Mouse (Mus musculus) fibroblast of lung, adult 2 months (primary cell): ENCODE data around the gene B230217C12Rik.
"Not testable (repeated sequence)": the region's sequence is repeated elsewhere in the genome, so short reads cannot be mapped to it uniquely, and the experiment has no call there.

Experiments
- DNase-seq: peaks from one replicate; pipeline ENCODE4 v3.0.0-alpha.2; 2011; ENCODE audit warnings: low read depth

Gene B230217C12Rik

DNA sequence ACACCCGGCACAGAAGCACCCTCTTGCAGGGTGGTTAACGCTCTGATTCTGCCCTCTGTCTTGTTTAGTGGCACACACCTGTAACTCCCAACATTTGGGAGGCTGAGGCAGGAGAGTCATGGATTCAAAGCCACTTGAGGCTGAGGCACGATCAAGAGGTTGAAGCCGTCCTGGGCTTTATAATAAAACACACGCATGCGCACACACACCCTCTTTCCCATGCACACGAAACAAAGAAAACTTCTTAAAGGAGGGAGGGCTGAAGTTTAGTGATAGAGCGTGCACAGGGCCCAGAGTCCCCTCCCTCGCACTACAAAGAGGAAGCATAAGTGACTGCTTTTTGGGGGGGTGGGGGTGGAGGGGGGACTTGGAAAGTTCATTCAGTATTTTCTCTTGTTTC, 14.6 kb upstream of the B230217C12Rik start:
- DNase-seq, result no peak

DNA sequence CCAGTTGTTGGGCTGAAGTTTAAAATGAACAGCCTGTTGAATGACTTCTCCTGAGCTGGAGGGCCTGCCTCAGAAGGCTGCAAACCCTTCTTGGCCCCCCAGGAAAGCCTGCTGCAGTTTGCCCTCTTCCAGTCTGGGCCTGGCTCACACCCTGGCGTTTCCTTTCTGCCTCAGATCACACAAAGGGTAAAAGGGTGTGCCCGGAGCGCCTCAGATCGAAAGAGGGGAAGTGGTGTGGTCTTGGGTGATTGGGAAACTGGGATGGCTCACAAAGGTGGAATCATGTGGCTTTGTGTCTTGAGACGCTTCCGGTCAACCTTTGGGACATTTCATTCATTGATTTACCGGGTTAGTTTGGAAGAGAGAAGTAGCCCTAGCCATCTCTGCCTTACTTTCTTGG, 14.2 kb upstream of the B230217C12Rik start:
- no peak for DNase-seq

DNA sequence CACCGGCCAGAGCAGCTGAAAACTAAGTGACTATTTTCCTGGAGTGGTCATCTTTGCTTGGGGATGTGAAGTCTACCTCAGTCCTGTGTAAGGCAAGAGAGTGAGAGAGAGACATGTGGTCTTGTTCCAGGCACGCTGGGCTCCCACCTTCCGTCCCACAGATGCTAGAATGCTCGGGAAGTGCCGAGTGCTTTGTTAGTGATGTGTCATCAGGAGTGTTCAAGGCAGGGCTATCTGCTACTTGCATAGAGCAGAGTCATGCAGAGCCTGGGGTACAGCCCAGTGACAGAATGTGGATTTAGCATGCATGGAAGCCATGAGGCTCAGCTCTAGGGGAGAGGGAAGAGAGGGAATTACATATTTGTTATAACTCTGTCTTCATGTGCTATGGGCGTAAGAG, 12.9 kb upstream of the B230217C12Rik start:
- DNase-seq, result no peak

DNA sequence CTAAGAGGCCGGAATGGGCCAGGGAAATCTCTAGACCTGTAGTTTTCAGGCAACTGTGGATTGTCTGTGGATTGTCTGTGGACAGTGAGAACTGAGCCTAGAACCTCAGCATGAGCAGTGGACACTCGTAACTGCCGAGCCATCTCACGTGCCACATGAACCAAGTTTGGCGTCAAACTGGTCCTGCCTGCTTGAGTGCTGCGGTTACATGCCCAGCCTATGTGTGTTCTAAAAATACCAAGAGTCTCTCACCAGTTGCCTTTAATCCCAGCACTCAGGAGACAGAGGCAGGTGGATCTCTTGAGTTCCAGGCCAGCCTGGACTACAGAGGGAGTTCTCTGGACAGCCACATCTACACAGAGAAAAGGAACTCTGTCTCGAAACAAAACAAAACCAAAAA, 11.2 kb upstream of the B230217C12Rik start:
- no peak for DNase-seq

DNA sequence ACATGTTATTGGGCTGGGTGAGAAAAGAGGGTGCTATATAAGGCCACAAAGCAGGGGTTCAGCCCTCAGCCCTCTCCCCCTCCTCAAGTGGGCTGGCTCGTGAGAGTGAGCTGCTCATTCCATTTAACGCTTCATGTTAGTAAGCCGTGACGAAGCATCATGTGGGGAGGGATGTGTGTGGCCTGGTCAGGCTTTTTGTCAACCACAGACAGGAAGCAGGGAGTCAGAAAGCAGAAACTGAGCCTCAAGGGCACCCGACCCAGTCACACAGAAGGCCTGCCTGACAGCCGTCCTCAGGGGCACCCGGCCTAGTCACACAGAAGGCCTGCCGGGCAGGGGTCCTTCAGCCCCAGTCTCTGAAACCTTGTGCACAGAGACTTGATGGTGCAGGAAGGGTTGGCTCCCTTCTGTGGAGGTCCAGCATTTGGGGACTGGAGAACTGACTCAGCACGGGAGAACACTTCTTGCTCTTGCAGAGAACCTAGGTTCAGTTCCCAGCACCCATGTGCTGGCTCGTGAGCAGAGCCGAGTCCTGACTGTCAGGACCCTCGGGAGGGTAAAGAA, 10.6 kb upstream of the B230217C12Rik start:
- DNase-seq, result no peak

DNA sequence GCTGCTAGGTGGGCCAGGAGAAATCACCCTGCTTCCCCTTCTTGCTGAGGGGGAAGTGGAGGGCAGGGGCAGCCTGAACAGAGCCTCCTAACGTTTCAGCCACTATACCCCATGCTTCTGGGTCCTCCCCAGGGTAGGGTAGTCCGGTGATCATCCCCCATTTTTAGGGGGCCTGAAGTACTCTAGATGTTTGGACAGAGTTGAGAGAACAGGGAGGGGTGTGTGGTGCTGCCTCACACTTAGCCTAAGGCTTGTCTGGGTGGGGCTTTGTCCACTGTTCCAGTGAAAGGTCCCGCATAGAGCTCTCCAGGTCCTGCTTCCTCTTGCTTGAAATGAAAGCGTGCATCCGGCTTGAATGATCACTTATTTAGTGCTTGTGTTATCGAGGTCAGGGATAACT, 10.1 kb upstream of the B230217C12Rik start:
- DNase-seq, result no peak

DNA sequence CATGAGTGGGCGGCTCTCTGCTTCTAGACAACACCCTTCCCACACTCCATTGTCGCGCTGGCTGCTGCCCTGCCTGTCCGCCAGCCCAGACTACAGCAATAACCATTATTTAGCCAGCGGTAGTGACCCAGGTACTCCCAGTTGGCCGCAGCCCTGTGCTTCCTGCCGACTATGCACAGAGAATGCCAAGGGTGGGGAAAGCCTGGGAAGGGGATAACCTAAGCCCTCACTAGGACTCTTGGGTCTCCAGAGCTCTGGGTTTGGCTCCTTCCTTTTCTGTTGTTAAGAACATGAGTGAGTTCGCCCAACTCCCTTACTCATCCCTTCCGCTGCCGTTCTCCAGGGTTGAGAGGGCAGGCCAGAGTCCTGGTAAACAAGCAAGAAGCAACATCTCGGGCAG, 8.6 kb upstream of the B230217C12Rik start:
- no peak for DNase-seq

DNA sequence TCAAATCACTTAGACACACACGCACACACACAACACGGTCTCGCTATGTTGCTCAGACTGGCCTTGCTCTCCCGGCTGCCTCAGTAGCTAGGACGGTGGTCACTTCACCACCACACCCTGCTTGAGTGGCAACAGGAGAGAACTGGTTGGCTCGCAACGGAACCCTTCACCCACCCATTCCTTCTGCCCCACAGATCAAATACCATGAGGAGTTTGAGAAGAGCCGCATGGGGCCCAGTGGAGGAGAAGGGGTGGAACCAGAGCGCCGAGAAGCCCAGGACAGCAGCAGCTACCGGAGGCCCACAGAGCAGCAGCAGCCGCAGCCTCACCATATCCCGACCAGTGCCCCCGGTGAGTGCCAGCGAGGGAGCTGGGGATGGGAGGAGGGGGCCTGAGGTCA, 7.2 kb upstream of the B230217C12Rik start:
- no peak for DNase-seq

DNA sequence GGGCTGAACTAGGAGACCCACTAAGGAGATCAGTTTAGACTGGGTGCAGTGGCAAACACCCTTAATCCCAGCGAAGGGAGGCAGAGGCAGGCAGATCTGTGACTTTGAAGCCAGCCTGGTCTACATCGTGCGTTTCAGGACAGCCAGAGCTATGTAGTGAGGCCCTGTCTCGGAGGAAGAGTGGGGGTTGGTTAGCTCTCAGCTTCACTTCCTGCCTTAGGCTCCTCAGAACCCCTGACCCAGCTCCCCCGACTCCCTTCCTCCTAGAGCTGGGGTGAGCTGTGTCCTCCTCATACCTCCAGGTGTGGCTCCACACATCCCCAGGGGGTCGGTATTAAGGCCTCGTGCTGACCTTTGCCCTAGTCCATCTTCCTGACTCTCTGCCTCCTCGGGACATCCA, 4.0 kb upstream of the B230217C12Rik start:
- DNase-seq, result no peak

DNA sequence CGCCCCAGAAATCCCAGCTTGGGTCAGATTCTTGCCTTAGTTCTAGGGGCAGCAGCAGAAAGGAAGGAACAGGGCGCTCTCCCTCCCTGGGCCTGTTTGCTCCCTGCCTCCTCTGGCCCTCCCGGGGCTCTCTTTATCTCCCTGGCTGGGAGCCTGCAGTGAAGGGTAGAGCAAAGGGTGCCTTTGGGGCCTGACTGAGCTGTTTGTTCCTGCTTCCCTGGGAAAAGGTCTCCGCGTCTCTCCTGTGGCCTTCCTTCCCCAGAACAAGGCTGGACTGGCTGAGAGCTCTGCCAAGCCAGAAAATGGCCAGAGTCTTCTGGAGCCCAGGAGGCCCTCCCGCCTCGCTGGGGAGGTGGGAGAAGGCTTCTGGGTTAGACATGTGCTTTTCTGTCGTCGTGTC, 3.5 kb upstream of the B230217C12Rik start:
- not testable (repeated sequence) for DNase-seq

DNA sequence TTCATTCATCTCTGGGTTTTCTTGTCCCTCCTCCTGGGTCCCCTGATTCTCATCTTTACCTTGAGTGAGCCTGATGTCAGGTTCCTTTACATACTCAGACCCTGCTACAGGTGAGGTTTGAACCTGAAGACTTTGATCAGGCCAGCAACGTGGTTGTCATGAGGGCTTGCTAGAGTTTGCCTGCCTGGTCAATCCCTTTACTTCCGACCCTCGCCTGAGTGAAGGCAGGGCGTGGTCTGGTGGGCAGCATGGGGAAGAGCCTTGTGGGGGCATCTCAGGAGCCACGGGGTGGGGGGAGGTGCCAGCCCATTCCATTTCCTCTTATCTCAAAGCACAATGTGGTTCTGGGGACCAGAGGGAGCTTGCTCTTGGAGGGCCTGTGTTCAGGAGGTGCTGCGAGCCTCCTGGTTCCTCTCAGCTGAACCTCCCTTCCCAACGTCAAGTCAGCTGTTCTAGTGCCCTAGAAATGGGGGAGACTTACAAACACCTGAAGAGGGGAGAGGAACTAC, 2.9 kb upstream of the B230217C12Rik start:
- DNase-seq, result no peak

DNA sequence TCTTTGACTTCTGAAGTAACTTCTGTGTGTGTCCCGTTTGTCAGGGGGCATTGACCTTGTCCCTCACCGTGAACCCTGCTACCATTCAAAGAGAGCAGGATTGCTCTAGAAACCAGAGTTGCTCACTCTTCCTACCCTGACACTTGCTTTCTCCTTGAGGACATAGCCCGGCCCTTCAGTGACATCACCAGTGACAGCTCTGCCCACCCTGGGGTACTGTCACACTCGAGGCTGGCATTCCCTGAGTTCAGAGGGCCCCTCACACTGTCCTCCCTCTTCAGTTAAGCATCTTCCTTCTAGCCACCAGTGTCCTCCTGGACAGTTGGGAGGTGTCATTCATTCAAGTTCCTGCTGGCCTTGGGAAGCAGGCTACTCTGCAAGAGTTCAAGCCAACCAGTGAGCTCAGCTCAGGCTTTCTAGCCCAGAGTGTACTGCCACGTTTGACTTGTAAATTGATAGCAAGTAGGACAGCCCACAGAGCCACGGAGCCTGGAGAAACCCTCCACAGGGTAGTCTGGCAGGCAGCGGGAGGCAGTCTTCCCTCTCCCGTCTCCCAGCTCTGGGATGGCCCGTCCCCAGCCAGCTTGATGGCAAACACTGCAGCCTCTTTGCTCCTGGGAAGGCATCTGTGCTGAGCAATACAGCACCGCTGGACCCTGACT, 1.7 kb upstream of the B230217C12Rik start:
- DNase-seq, result no peak

DNA sequence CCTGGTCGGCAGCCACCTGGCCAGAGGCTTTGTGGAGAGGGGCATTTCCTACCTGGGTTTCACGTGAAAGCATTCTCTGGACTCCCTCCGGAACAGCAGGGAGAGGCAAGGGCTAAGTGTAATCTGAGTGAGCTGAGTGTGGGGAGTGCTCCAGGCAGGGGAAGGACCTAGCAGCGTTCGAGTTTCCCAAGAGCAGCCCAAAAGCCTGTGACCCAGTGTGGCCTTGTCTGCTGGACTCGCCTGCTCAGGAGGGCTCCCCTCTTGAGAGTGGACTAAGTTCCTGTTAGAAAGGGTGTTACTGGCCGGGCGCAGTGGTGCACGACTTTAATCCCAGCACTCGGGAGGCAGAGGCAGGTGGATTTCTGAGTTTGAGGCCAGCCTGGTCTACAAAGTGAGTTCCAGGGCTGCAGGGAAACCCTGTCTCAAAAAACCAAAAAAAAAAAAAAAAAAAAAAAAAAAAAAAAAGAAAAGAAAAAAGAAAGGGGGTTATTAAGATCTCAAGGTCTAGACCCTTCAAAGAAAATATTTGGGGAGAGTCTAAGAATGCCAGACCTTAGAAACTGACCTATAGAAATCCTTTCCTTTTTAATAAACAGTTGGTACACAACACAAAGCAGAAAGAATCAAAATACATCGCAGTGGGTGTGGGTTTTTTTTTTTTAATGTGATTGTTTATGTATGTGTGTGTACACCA, 992 bp upstream of the B230217C12Rik start:
- DNase-seq, result no peak

DNA sequence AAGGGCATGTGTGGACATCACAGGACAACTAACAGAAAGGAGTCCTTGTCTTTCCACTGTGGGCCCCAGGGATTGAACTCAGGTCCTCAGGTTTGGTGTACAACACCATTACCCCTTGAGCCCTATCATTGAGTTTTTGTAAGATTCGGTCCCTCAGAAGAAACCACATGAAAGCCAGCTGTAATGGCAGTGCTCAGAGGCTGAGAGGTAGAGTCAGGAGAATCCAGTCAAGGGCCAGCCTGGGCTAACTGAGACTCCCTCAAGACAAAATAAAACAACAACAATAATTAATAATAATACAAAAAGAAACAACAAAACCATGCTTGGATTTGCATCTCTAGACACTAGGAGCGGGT, 467 bp upstream of the B230217C12Rik start:
- no peak for DNase-seq

DNA sequence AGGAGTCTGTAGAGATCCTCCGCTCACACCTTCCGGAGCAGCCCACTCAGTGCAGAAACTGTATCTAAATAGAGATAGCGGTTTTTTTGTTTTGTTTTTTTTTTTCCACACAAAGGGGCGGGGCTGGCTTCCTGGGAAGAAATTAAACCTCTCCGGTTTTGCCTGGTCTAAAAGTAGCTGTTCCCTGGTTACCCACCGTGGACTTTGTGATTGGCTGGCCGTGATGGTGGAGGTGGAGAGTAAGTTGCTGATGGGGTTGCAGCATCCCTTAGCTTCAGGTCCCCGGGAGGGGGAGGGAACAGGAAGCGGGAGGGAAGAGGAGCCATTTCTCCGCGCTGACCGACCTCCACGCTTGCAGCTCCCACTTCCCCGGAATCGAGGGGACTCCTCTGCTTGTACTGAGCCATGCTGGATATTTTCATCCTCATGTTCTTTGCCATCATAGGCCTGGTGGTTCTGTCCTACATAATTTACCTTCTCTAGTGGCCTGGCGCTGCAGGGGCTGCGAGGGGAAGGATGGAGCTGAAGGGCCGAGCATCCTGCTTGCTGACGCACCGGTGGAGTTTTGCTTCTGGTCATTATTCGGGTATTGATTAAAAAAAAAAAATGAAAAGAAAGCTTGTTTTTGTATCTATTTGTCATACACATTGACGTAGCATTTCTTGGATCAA, 546 bp downstream of the B230217C12Rik start:
- DNase-seq, result peak; percentile 73

DNA sequence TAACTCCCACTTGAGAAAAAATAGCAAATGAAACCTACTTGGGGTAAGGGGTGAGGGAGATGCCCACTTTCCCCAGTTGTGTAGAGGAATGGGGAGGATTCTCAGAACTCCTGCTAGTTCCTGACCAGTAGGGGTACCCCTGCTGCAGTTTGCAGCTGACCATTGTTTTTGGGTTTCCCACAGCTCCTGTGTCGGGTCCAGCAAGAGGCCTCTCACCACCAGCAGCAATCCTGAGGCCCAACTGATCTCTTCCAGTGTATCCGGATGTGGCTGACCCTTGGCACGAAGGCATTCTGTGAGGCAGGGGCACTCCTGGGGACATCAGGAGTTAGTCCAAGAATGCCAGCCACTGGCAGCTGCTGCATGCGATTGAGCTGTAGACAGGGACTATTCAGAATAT, 1.4 kb downstream of the B230217C12Rik start:
- no peak for DNase-seq

DNA sequence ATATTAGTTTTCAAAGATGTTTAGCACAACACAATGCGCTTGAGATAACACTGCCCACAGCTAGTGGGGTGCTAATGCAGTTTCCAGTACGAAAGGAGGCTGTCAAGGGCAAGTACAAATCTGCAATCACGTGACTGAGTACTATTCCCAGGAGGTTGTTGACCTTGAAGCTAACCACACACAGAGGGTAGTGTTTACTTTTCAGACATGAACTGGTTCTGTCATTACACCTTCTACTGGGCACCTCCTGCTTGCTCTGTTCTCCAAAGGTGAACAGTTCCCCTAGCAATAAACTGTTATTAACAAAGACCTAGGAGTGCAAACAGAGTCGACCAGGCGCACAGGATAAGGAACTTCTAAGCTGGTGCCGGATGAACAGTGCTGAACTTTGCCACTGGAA, 9.8 kb downstream of the B230217C12Rik start:
- no peak for DNase-seq

DNA sequence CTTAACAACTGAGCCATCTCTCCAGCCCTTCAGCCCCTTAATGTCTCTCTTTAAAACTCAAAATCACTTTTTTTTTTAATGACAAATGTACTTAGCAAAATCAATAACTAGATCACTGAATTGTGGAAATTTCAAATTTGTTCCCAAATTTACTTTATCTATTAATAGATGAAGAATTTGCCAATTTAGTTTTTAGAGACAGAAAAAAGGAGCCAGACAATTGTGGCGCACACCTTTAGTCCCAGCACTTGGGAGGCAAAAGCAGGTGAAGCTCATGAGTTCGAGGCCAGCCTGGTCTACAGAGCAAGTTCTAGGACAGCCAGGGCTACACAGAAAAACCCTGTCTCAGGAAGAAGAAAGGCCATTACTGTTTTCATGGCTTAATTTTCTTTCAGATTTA, 11.0 kb downstream of the B230217C12Rik start:
- no peak for DNase-seq

DNA sequence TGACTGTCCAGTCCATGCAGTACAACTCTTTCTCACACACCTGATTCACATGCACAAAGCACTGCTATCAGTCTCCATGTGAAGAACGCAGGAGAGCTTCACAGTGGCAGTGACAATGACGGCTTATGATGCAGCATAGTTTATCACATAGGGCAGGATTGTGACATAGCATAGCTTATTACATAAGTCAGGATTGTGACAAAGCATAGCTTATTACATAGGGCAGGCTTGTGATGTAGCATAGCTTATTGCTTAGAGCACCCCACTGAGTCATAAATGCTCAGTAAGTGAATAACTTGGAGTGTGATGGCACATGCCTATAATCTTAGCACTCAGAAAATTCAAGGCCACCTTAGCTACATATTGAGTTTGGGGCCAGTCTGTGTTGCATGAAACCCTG, 14.9 kb downstream of the B230217C12Rik start:
- DNase-seq, result no peak

DNA sequence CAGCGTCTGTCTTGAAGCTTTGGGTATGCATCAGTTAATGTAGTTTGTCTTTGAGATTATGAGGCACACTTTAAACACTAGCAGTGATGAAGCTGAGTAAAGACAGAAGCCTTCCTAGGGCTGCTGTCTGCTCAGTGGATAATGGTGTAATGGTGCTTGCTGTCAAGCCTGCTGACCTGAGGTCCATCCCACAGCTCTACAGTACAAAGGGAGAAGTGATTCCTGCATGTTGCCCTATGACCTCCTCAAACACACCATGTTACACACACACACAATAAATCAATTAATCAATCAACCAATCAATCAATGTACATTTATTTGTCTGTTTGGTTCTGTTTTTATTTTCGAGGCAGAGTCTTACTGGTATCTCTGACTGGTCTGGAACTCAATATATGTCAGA, 21.6 kb downstream of the B230217C12Rik start:
- DNase-seq, result no peak

DNA sequence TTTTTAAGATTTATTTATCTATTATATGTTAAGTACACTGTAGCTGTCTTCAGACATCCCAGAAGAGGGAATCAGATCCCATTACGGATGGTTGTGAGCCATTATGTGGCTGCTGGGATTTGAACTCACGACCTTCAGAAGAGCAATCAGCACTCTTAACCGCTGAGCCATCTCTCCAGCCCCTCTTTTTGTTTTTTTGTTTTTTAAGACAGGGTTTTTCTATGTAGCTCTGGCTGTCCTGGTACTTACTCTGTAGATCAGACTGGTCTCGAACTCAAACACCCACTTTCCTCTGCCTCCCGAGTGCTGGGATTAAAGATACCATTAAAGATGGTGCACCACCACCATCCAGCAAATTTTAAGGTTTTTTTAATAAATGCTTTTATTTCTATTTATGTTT, 24.8 kb downstream of the B230217C12Rik start:
- DNase-seq, result no peak

DNA sequence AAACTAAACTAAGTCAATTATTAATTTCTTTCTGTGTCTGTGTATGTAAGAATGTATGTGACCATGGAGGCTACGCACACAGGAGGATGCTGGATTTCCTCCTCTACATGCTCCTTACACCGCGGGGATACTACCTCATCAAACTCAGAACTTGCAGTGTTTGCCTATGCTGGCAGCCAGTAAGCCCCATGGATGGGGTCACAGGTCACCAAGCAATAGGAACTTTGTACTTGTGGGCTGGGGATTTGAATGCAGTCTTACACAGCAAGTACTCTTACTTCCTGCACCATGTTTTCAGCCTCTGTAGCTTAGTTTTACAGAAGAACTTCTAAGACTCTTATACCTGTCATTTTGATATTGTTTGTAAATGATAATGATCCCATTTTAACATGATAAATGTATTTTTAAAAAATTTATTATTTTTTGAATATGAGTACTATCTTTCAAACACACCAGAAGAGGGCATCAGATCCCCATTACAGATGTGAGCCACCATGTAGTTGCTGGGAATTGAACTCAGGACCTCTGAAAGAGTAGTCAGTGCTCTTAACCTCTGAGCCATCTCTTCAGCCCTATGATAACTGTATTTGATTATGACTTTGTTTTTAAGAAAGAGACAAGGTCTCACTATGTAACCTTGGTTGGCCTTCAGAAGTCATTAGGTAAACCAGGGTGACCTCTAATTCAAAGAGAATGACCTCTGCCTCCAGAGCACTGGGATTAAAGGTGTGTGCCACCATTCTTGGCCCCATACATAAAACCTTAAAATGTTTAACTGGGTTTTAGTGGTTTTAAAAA, 25.7 kb downstream of the B230217C12Rik start:
- DNase-seq, result no peak
